Mouse (Mus musculus): ENCODE measurements around the gene Cdca5.
A peak's percentile ranks its signal among the peaks of the same experiment; 100 is the strongest.

DNA sequence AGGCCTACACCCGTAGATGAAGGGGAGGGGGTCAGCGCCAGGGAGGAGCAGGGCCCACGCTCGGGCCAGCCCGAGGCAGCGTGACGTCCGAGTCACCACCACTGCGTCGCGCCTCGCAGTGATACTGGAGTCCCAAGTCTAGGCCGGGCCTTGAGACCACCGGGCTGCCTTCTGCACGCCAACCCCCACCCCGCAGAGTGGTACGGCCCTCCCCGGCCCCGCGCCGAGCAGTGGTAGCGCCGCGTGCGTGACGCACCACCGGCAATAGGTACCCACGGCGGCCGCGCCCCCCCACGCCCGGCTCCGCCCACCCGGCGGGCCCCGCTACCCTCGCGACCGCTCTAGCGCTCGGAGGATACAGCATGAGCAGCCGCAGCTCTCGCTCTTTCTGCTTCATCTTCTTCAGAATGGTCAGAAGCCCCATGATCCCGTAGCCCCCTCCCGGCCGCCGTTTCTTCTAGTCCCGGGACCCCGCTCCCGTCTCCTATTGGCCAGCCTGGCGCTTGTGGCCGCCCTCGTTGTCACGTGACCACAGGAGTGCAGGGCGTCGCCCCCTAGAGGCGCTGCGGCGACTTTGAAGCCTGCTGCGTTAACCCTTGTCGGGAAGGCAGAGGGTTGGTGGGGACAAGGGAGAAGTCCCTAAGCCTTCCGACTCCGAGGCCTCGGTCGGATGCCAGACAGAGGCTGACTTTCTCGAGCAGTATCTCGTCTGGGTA is 56.1 kb downstream of the Cdca5 start, which contains the start of gene Batf2:
- TF ChIP-seq CTCF (IDR thresholded peaks at IDR 0.05; ENCODE audit: low read depth, low read length) (peak; percentile 69), POLR2A (IDR thresholded peaks at IDR 0.05; ENCODE audit: insufficient read depth, low read length) (no peak)

Measured in ES-Bruce4 (cell line).